Mouse (Mus musculus) kidney, adult 2 months (tissue): ENCODE results near the gene Serpine1. TPM values are rescaled to one million over a fixed set of nuclear protein-coding genes. Genes with fewer than 3 reads are reported as not detected.

Experiments used
- DNase-seq: peaks from one replicate; pipeline ENCODE4 v3.0.0; 2021
- H3K27ac ChIP-seq: fragments of 200-500 bp; 2 replicates; pipeline ENCODE4 v1.5.1; 2012; ENCODE audit warnings: low read depth, low read length, control low read depth, inconsistent platforms; ENCODE audit not compliant: insufficient read depth
- H3K27me3 ChIP-seq: fragments of 200-500 bp; replicated peaks from 2 replicates; pipeline ENCODE4 v1.6.1; 2012; ENCODE audit warnings: mild to moderate bottlenecking, moderate library complexity, low read length, inconsistent platforms; ENCODE audit not compliant: control insufficient read depth, insufficient read depth
- H3K36me3 ChIP-seq: fragments of 200-500 bp; 2 replicates; pipeline ENCODE4 v1.6.1; 2012; ENCODE audit warnings: mild to moderate bottlenecking, moderate library complexity, low read length, inconsistent platforms; ENCODE audit not compliant: control insufficient read depth, insufficient read depth
- H3K4me1 ChIP-seq: fragments of 200-500 bp; 2 replicates; pipeline ENCODE4 v1.6.1; 2011; ENCODE audit warnings: low read length; ENCODE audit not compliant: control insufficient read depth, insufficient read depth
- H3K4me3 ChIP-seq: fragments of 200-500 bp; 2 replicates; pipeline ENCODE4 v1.5.1; 2011; ENCODE audit warnings: mild to moderate bottlenecking, low read depth, low read length, control low read depth; ENCODE audit not compliant: insufficient read depth
- CTCF ChIP-seq: fragments of 200-500 bp; conservative IDR thresholded peaks from 2 replicates; pipeline ENCODE4 v1.5.1; 2011; ENCODE audit warnings: low read depth, mild to moderate bottlenecking, control low read depth, low read length, moderate library complexity, mixed read lengths; ENCODE audit not compliant: insufficient read depth, insufficient read length
- POLR2A ChIP-seq: fragments of 200-500 bp; IDR thresholded peaks from one replicate; pipeline ENCODE4 v1.6.1; 2011; ENCODE audit warnings: low read depth, low read length, control low read depth
- WGBS: fragments of 180-500 bp; shearing (Covaris S2); methylation state at CpG from one replicate; pipeline ENCODE4 v1.1.7; 2018; 5-methylcytosine and 5-hydroxymethylcytosine counted together
- polyA plus RNA-seq: library from polyadenylated mRNA; depleted of rRNA; stranded (reverse); fragments of >200 nt; gene quantifications from 2 replicates; pipeline ENCODE4 v1.2.3, GENCODE M21; 2012; rRNA removed

The Serpine1 gene
- polyA plus RNA-seq, 1 experiment, result 1.1 TPM

DNA sequence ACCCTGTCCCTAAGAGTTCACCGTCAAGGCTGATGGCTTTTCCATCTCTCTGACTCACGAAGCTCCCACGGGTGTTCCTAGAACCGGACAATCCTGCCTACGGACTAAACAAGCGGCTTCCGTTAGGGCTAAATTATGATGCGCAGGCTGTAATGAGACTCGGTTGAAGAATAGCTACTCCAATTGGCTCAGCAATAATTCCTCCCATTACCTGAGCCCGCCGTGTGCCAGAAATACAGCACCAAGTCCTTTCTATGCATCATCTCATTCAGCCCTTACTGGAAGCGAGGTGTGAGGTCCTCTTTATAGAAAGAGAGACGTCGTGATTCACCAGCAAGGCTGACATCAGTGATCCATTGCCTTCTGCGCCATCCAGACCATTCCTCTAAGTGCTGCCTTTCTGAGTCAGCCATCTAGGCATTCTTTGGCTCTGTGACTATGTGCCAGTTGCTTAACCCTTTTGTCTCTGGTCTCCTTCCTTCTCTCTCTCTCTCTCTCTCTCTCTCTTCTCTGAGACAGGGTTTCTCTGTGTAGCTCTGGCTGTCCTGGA is 59.6 kb downstream of the Serpine1 start:
- WGBS, result 67% methylated on average over 15 of the region's 15 CpGs

More for the DNA sequence above, 59.6 kb downstream of the Serpine1 start:
- Histone ChIP-seq H3K36me3 (no peaks in the 10 kb centered on the region), H3K4me1 (no peaks in the 10 kb centered on the region), H3K4me3 (no peak overlapping the region), H3K27ac (no peak overlapping the region), H3K27me3 (no peaks in the 10 kb centered on the region)
- DNase-seq, result no peak
- no peak for TF ChIP-seq CTCF
- no peak for TF ChIP-seq POLR2A

Other genes starting within 250 kb of the Serpine1 start
- gene Col26a1, start 189.1 kb downstream of the Serpine1 start, polyA plus RNA-seq, result 5.6 and 8.5 TPM in 2 replicates
- gene Ift22, start 164.1 kb downstream of the Serpine1 start, polyA plus RNA-seq, result 23.3 and 26.5 TPM in 2 replicates
- 276 and 313 TPM in 2 replicates for gene Fis1, start 119.0 kb downstream of the Serpine1 start, polyA plus RNA-seq
- 28.2 and 33.1 TPM in 2 replicates for gene Cldn15, start 105.7 kb downstream of the Serpine1 start, polyA plus RNA-seq
- gene Plod3, start 85.2 kb downstream of the Serpine1 start, polyA plus RNA-seq, result 44.0 and 46.9 TPM in 2 replicates
- 99.7 and 105 TPM in 2 replicates for gene Znhit1, start 84.2 kb downstream of the Serpine1 start, polyA plus RNA-seq
- gene Vgf, start 45.9 kb downstream of the Serpine1 start, polyA plus RNA-seq, result 0.03 and 0.08 TPM in 2 replicates
- 57.7 and 67.0 TPM in 2 replicates for gene Ap1s1, start 26.1 kb downstream of the Serpine1 start, polyA plus RNA-seq
- 10.2 and 14.4 TPM in 2 replicates for gene Trim56, start 43.9 kb upstream of the Serpine1 start, polyA plus RNA-seq
- not detected in 2 replicates for gene Muc3, start 77.1 kb upstream of the Serpine1 start, polyA plus RNA-seq
- 0.15 and 0.20 TPM in 2 replicates for gene Muc3a, start 140.1 kb upstream of the Serpine1 start, polyA plus RNA-seq
- 4.7 and 5.1 TPM in 2 replicates for gene Ache, start 215.3 kb upstream of the Serpine1 start, polyA plus RNA-seq
- 17.3 and 18.4 TPM in 2 replicates for gene Ufsp1, start 222.4 kb upstream of the Serpine1 start, polyA plus RNA-seq
- 83.0 and 86.9 TPM in 2 replicates for gene Srrt, start 235.4 kb upstream of the Serpine1 start, polyA plus RNA-seq
- gene Trip6, start 242.1 kb upstream of the Serpine1 start, polyA plus RNA-seq, result 53.2 and 60.2 TPM in 2 replicates